Mouse (Mus musculus) left cerebral cortex, postnatal 10 days (tissue): ENCODE data around the gene Fmnl2. TPM values are rescaled to one million over a fixed set of nuclear protein-coding genes. Genes with fewer than 3 reads are reported as not detected.

Experiments
- DNase-seq, 2 experiments: peaks; one replicate each; pipeline ENCODE4 v3.0.0; 2021 to 2022; ENCODE audit warnings: low spot score in 2 of 2, mixed read lengths in 1 of 2; ENCODE audit errors: extremely low spot score in 1 of 2
- intact Hi-C: fragments of 180-260 bp; cut with DNase I; formaldehyde crosslinking; loops from one replicate; pipeline ENCODE4 v1.15.1; 2025
- total RNA-seq, 2 experiments: library from RNA; stranded (reverse); gene quantifications; 2 replicates each; pipeline ENCODE4 v1.2.3; 2021

The Fmnl2 gene
- total RNA-seq: 10 to 100 TPM; 41.5 to 42.7 TPM

- intact Hi-C loops: loop anchor here (5.0 kb wide), 4 partner anchors 69 to 224 kb away; no protein-coding TSS in a partner anchor
- peak; percentile 41 to 92 for DNase-seq
Observed at GRCm38 (mm10) chr2:52857611-52858528, at the start of gene Fmnl2. TSS of gene Fmnl2 (plus strand) at chr2:52857860.

- no peak for DNase-seq
Observed at GRCm38 (mm10) chr2:52809988-52810387, 47.7 kb upstream of the Fmnl2 start.

GRCm38 (mm10) chr2:52811691-52812090 is 46.0 kb upstream of the Fmnl2 start:
- intact Hi-C loops: no loop called here
- peak; percentile 3 to 66 for DNase-seq

More at GRCm38 (mm10) chr2:52809988-52810387, 47.7 kb upstream of the Fmnl2 start:
- intact Hi-C loops: no loop called here

- intact Hi-C loops: no loop called here
- no peak for DNase-seq
Observed at GRCm38 (mm10) chr2:52817341-52817740, 40.3 kb upstream of the Fmnl2 start.

GRCm38 (mm10) chr2:52818944-52819343 is 38.7 kb upstream of the Fmnl2 start:
- peak in 1 of 2 experiments; percentile 31 for DNase-seq
- intact Hi-C loops: no loop called here

- DNase-seq: no peak
- intact Hi-C loops: no loop called here
Observed at GRCm38 (mm10) chr2:52822214-52822613, 35.4 kb upstream of the Fmnl2 start.

- no peak for DNase-seq
- intact Hi-C loops: no loop called here
Observed at GRCm38 (mm10) chr2:52828077-52828476, 29.6 kb upstream of the Fmnl2 start.

- intact Hi-C loops: no loop called here
- no peak for DNase-seq
Observed at GRCm38 (mm10) chr2:52830513-52830912, 27.1 kb upstream of the Fmnl2 start.

- no peak for DNase-seq
- intact Hi-C loops: no loop called here
Observed at GRCm38 (mm10) chr2:52831585-52831984, 26.1 kb upstream of the Fmnl2 start.

- no peak for DNase-seq
- intact Hi-C loops: no loop called here
Observed at GRCm38 (mm10) chr2:52835726-52836125, 21.9 kb upstream of the Fmnl2 start.

- DNase-seq: no peak
- intact Hi-C loops: no loop called here
Observed at GRCm38 (mm10) chr2:52839074-52839473, 18.6 kb upstream of the Fmnl2 start.

GRCm38 (mm10) chr2:52839868-52840267 is 17.8 kb upstream of the Fmnl2 start:
- intact Hi-C loops: no loop called here
- no peak for DNase-seq

GRCm38 (mm10) chr2:52843861-52844260 is 13.8 kb upstream of the Fmnl2 start:
- intact Hi-C loops: no loop called here
- no peak for DNase-seq

GRCm38 (mm10) chr2:52844936-52845752 is 12.5 kb upstream of the Fmnl2 start:
- no peak for DNase-seq
- intact Hi-C loops: no loop called here

GRCm38 (mm10) chr2:52846506-52846905 is 11.2 kb upstream of the Fmnl2 start:
- intact Hi-C loops: no loop called here

GRCm38 (mm10) chr2:52849092-52849491 is 8.6 kb upstream of the Fmnl2 start:
- intact Hi-C loops: no loop called here
- no peak for DNase-seq

More at GRCm38 (mm10) chr2:52846506-52846905, 11.2 kb upstream of the Fmnl2 start:
- DNase-seq: no peak

- peak in 1 of 2 experiments; percentile 69 for DNase-seq
- intact Hi-C loops: loop anchor here (5.0 kb wide), 4 partner anchors 69 to 224 kb away; no protein-coding TSS in a partner anchor
Observed at GRCm38 (mm10) chr2:52858529-52859465, 1.1 kb downstream of the Fmnl2 start.

GRCm38 (mm10) chr2:52859466-52859840 is 1.8 kb downstream of the Fmnl2 start:
- intact Hi-C loops: loop anchor here (5.0 kb wide), 4 partner anchors 68 to 223 kb away; no protein-coding TSS in a partner anchor
- no peak for DNase-seq
